Mouse (Mus musculus) MEL (cell line): ENCODE data around the gene Plxnc1. TPM values are rescaled to one million over a fixed set of nuclear protein-coding genes. Genes with fewer than 3 reads are reported as not detected.

Source experiments
- DNase-seq: peaks from one replicate; pipeline ENCODE4 v3.0.0; 2011; ENCODE audit warnings: low read depth, low spot score
- H3K27ac ChIP-seq: 2 replicates; pipeline ENCODE4 v1.5.1; 2012; ENCODE audit warnings: low read depth, mild to moderate bottlenecking, control low read depth, low read length, moderate library complexity; ENCODE audit not compliant: control insufficient read depth
- H3K27me3 ChIP-seq, 2 experiments: fragments of 150-350 bp in 1 of 2; sonication (generic) in 1 of 2; 2 replicates each; pipeline ENCODE4 v1.6.1; 2012; ENCODE audit warnings: low read length in 2 of 2, mild to moderate bottlenecking in 2 of 2, improper control_type of control experiment in 1 of 2, moderate library complexity in 1 of 2; ENCODE audit not compliant: insufficient read depth in 2 of 2, control insufficient read depth in 1 of 2
- H3K36me3 ChIP-seq, 2 experiments: 2 replicates each; pipeline ENCODE4 v1.6.1; 2012 to 2014; ENCODE audit warnings: low read length in 2 of 2, improper control_type of control experiment in 1 of 2, inconsistent platforms in 1 of 2, mild to moderate bottlenecking in 1 of 2; ENCODE audit not compliant: insufficient read depth in 2 of 2, control insufficient read depth in 1 of 2
- H3K4me1 ChIP-seq, 2 experiments: fragments of 150-350 bp in 1 of 2; sonication (generic) in 1 of 2; 2 replicates each; pipeline ENCODE4 v1.6.1; 2012; ENCODE audit warnings: low read length in 2 of 2, improper control_type of control experiment in 1 of 2, mild to moderate bottlenecking in 1 of 2; ENCODE audit not compliant: insufficient read depth in 2 of 2, control insufficient read depth in 1 of 2
- H3K4me3 ChIP-seq, 2 experiments: fragments of 150-350 bp in 1 of 2; sonication (generic) in 1 of 2; 2 replicates each; pipeline ENCODE4 v1.5.1; 2012; ENCODE audit warnings: low read depth in 2 of 2, low read length in 2 of 2, mild to moderate bottlenecking in 2 of 2, moderate library complexity in 2 of 2, control low read depth in 1 of 2, improper control_type of control experiment in 1 of 2; ENCODE audit not compliant: control insufficient read depth in 1 of 2, insufficient read depth in 1 of 2
- H3K79me2 ChIP-seq: 2 replicates; pipeline ENCODE4 v1.6.1; 2012; ENCODE audit warnings: mild to moderate bottlenecking, low read length, moderate library complexity; ENCODE audit not compliant: control insufficient read depth, poor library complexity, insufficient read depth
- H3K9ac ChIP-seq: 2 replicates; pipeline ENCODE4 v1.6.1; 2012; ENCODE audit warnings: low read depth, mild to moderate bottlenecking, control low read depth, low read length, moderate library complexity; ENCODE audit not compliant: control insufficient read depth, poor library complexity, severe bottlenecking
- H3K9me3 ChIP-seq: fragments of 150-350 bp; sonication (generic); replicated peaks from 2 replicates; pipeline ENCODE4 v1.6.1; 2012; ENCODE audit warnings: mild to moderate bottlenecking, low read length, improper control_type of control experiment, moderate library complexity; ENCODE audit not compliant: insufficient read depth
- BHLHE40 ChIP-seq: IDR thresholded peaks from 2 replicates; pipeline ENCODE4 v1.6.1; 2012; ENCODE audit warnings: low read depth, mild to moderate bottlenecking, inconsistent platforms, low read length, improper control_type of control experiment, borderline replicate concordance
- CHD2 ChIP-seq: IDR thresholded peaks from 2 replicates; pipeline ENCODE4 v1.6.1; 2011; ENCODE audit warnings: low read length, improper control_type of control experiment
- CTCF ChIP-seq, 3 experiments: IDR thresholded peaks in 2 of 3; conservative IDR thresholded peaks in 1 of 3; 2 replicates each; pipeline ENCODE4 v1.5.1; 2011 to 2012; ENCODE audit warnings: low read length in 3 of 3, low read depth in 2 of 3, mild to moderate bottlenecking in 2 of 3, improper control_type of control experiment in 1 of 3, inconsistent platforms in 1 of 3, mixed read lengths in 1 of 3, moderate library complexity in 1 of 3; ENCODE audit not compliant: control insufficient read depth in 1 of 3, insufficient read depth in 1 of 3, poor library complexity in 1 of 3, severe bottlenecking in 1 of 3
- EP300 ChIP-seq, 2 experiments: IDR thresholded peaks; 2 replicates each; pipeline ENCODE4 v1.6.1; 2011; ENCODE audit warnings: improper control_type of control experiment in 2 of 2, low read length in 2 of 2, low read depth in 1 of 2, mild to moderate bottlenecking in 1 of 2
- ETS1 ChIP-seq: IDR thresholded peaks from 2 replicates; pipeline ENCODE4 v1.6.1; 2012; ENCODE audit warnings: low read depth, mild to moderate bottlenecking, inconsistent platforms, low read length, improper control_type of control experiment, moderate library complexity
- JUND ChIP-seq: IDR thresholded peaks from 2 replicates; pipeline ENCODE4 v1.6.1; 2011; ENCODE audit warnings: low read depth, mild to moderate bottlenecking, improper control_type of control experiment, low read length
- KAT2A ChIP-seq: conservative IDR thresholded peaks from 2 replicates; pipeline ENCODE4 v1.6.1; 2012; ENCODE audit warnings: low read depth, low read length, improper control_type of control experiment, inconsistent platforms
- MAX ChIP-seq: IDR thresholded peaks from 2 replicates; pipeline ENCODE4 v1.6.1; 2011; ENCODE audit warnings: low read length, improper control_type of control experiment
- MXI1 ChIP-seq: IDR thresholded peaks from 2 replicates; pipeline ENCODE4 v1.6.1; 2011; ENCODE audit warnings: mild to moderate bottlenecking, low read depth, low read length, improper control_type of control experiment
- MYB ChIP-seq: IDR thresholded peaks from 2 replicates; pipeline ENCODE4 v1.6.1; 2011; ENCODE audit warnings: mild to moderate bottlenecking, low read depth, low read length, improper control_type of control experiment
- MYC ChIP-seq: IDR thresholded peaks from 2 replicates; pipeline ENCODE4 v1.6.1; 2011; ENCODE audit warnings: low read depth, mild to moderate bottlenecking, low read length, improper control_type of control experiment, moderate library complexity
- NELFE ChIP-seq: IDR thresholded peaks from 2 replicates; pipeline ENCODE4 v1.6.1; 2011; ENCODE audit warnings: low read depth, low read length, improper control_type of control experiment
- NRF1 ChIP-seq: IDR thresholded peaks from 2 replicates; pipeline ENCODE4 v1.6.1; 2014; ENCODE audit warnings: low read depth, mild to moderate bottlenecking, inconsistent platforms, low read length, improper control_type of control experiment, moderate library complexity; ENCODE audit not compliant: poor library complexity, insufficient read depth, severe bottlenecking
- POLR2A ChIP-seq, 2 experiments: IDR thresholded peaks; 2 replicates each; pipeline ENCODE4 v1.6.1; 2011 to 2012; ENCODE audit warnings: low read length in 2 of 2, mild to moderate bottlenecking in 2 of 2, control low read depth in 1 of 2, improper control_type of control experiment in 1 of 2, low read depth in 1 of 2, moderate library complexity in 1 of 2; ENCODE audit not compliant: control insufficient read depth in 1 of 2, insufficient read depth in 1 of 2, poor library complexity in 1 of 2
- POLR2AphosphoS2 ChIP-seq: IDR thresholded peaks from 2 replicates; pipeline ENCODE4 v1.6.1; 2011; ENCODE audit warnings: low read length, improper control_type of control experiment
- POLR2AphosphoS5 ChIP-seq: IDR thresholded peaks from 2 replicates; pipeline ENCODE4 v1.6.1; 2012; ENCODE audit warnings: low read depth, borderline replicate concordance, mild to moderate bottlenecking, inconsistent platforms, low read length, moderate library complexity, mixed read lengths
- RAD21 ChIP-seq: IDR thresholded peaks from 2 replicates; pipeline ENCODE4 v1.6.1; 2011; ENCODE audit warnings: mild to moderate bottlenecking, low read depth, low read length, improper control_type of control experiment
- RCOR1 ChIP-seq: IDR thresholded peaks from 2 replicates; pipeline ENCODE4 v1.6.1; 2012; ENCODE audit warnings: low read depth, mild to moderate bottlenecking, inconsistent platforms, low read length, improper control_type of control experiment
- SIN3A ChIP-seq: IDR thresholded peaks from 2 replicates; pipeline ENCODE4 v1.6.1; 2012; ENCODE audit warnings: low read length, improper control_type of control experiment, inconsistent platforms
- SMC3 ChIP-seq: IDR thresholded peaks from 2 replicates; pipeline ENCODE4 v1.6.1; 2011; ENCODE audit warnings: low read depth, low read length, improper control_type of control experiment
- TAL1 ChIP-seq: IDR thresholded peaks from 2 replicates; pipeline ENCODE4 v1.6.1; 2012; ENCODE audit warnings: mild to moderate bottlenecking, inconsistent platforms, low read length, moderate library complexity, mixed read lengths
- TBP ChIP-seq: IDR thresholded peaks from 2 replicates; pipeline ENCODE4 v1.8.0; 2011; ENCODE audit warnings: low read depth, low read length, improper control_type of control experiment
- TCF12 ChIP-seq: IDR thresholded peaks from 2 replicates; pipeline ENCODE4 v1.6.1; 2014; ENCODE audit warnings: low read depth, mild to moderate bottlenecking, inconsistent platforms, low read length, improper control_type of control experiment, moderate library complexity
- UBTF ChIP-seq: IDR thresholded peaks from 2 replicates; pipeline ENCODE4 v1.6.1; 2012; ENCODE audit warnings: low read depth, mild to moderate bottlenecking, inconsistent platforms, low read length, improper control_type of control experiment, moderate library complexity, borderline replicate concordance; ENCODE audit not compliant: insufficient read depth
- USF1 ChIP-seq: IDR thresholded peaks from 2 replicates; pipeline ENCODE4 v1.6.1; 2014; ENCODE audit warnings: low read depth, mild to moderate bottlenecking, inconsistent platforms, low read length, improper control_type of control experiment, moderate library complexity
- ZC3H11A ChIP-seq: IDR thresholded peaks from 2 replicates; pipeline ENCODE4 v1.6.1; 2012; ENCODE audit warnings: low read depth, mild to moderate bottlenecking, inconsistent platforms, low read length, improper control_type of control experiment
- ZKSCAN1 ChIP-seq: IDR thresholded peaks from 2 replicates; pipeline ENCODE4 v1.6.1; 2012; ENCODE audit warnings: low read depth, mild to moderate bottlenecking, inconsistent platforms, low read length, improper control_type of control experiment, moderate library complexity
- polyA plus RNA-seq, 2 experiments: library from polyadenylated mRNA; stranded (reverse) in 1 of 2; unstranded in 1 of 2; fragments of >175 nt in 1 of 2; fragments of >200 nt in 1 of 2; gene quantifications; 2 replicates each; pipeline versions ENCODE4 v1.2.1 to v1.2.4; 2012; ENCODE audit warnings: low replicate concordance in 2 of 2, low read depth in 1 of 2; ENCODE audit not compliant: insufficient read length in 2 of 2, insufficient read depth in 1 of 2, missing spikeins in 1 of 2
- total RNA-seq: library from RNA; depleted of rRNA; stranded (reverse); fragments of 300-350 nt; gene quantifications from 2 replicates; pipeline ENCODE4 v1.2.3, GENCODE M21; 2012

The Plxnc1 gene
- total and polyA plus RNA-seq, 3 experiments = 15.1 to 30.1 TPM; not detected in 1

DNA sequence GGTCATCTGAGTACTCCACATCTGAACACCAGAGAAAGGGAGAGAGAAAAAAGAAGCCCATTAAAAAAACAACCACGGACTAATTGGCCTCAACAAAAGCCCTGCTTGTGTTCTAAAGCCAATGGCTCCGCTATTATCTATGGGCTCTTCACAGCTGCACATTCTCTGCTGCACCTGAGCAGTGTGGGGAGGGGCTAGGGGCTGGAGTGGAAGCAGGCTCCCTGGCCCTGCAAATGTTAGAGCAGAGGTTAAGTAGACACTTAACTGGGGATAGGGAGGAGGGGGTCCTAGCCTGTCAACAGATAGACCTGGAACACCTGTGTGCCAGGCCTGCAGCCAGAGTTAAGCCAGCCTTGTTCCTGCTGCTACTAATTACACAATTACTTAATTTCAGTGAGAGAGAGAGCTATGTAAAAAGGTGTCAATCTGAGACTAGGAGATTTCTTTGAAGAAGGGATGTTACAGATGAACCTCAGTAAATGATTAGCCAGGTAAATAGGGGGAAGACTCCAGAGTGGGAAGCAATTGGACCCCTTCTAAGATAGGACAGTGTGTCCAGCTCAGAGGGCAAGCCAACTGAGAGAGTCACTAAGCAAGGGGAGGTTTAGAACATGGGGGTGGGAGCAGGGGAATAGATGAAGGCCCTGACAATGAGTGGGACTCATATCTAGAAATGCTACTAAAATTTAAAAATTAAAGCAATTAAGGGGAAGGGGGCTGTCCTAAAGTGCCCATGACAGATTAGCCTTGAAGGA lies 145.0 kb downstream of the Plxnc1 start:
- peaks cover 11 to 13% of the 10 kb centered on the region in 2 experiments for H3K36me3 ChIP-seq
- H3K4me3 ChIP-seq = no peak overlapping the region
- TF ChIP-seq SMC3 (no peak), RCOR1 (no peak), SIN3A (no peak), CHD2 (no peak), MAX (no peak), POLR2AphosphoS2 (no peak), RAD21 (no peak), EP300 (IDR thresholded peaks at IDR 0.05; ENCODE audit: low read depth in 1 of 2, low read length in 2 of 2) (no peak), JUND (no peak), TCF12 (no peak), NRF1 (no peak), POLR2AphosphoS5 (no peak), MXI1 (no peak), KAT2A (no peak), ZC3H11A (no peak), USF1 (no peak), UBTF (no peak)
- no peak overlapping the region for H3K27ac ChIP-seq
- H3K9ac ChIP-seq = no peak overlapping the region
- no peaks in the 10 kb centered on the region for H3K9me3 ChIP-seq
- no peaks in the 10 kb centered on the region for H3K79me2 ChIP-seq
- H3K27me3 ChIP-seq = no peaks in the 10 kb centered on the region
- no peak for DNase-seq
- H3K4me1 ChIP-seq = peaks cover 2 to 18% of the 10 kb centered on the region in 2 experiments; a peak in 3 of 4 replicates

DNA sequence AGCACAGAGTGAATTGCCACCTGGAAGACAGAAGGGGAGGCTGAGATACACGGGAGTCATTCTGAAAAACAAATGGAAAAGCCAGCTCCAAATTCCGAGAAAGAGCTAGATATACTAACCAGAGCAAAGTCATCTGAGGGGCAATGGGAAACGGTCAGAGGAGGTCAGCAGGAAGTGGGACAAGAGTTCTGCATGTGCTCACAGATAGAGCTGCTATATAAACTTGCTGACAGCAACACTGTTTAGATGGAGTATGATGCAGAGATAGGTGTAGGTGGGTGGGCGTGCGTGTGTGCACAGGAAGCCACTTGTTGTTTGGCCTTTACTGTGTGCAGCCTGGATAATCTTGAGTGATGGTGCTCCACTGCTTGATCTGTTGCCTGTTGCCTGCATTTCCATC lies 146.5 kb downstream of the Plxnc1 start:
- Histone ChIP-seq H3K27ac (no peak overlapping the region), H3K36me3 (peaks cover 14 to 16% of the 10 kb centered on the region in 2 experiments), H3K79me2 (no peaks in the 10 kb centered on the region), H3K4me1 (peaks cover 2 to 18% of the 10 kb centered on the region in 2 experiments; a peak in 3 of 4 replicates), H3K27me3 (no peaks in the 10 kb centered on the region), H3K4me3 (no peak overlapping the region)
- DNase-seq = no peak
- TF ChIP-seq USF1 (no peak), MYB (no peak), MAX (no peak), POLR2A (IDR thresholded peaks at IDR 0.05; ENCODE audit: control insufficient read depth in 1 of 2, insufficient read depth in 1 of 2, low read depth in 1 of 2, low read length in 2 of 2, poor library complexity in 1 of 2) (no peak), TCF12 (no peak), NRF1 (no peak), CTCF (IDR thresholded peaks at IDR 0.05 in 2 of 3, conservative IDR thresholded peaks at IDR 0.05 in 1 of 3; ENCODE audit: control insufficient read depth in 1 of 3, insufficient read depth in 1 of 3, low read depth in 2 of 3, low read length in 3 of 3, poor library complexity in 1 of 3, severe bottlenecking in 1 of 3) (no peak), UBTF (no peak), BHLHE40 (no peak), POLR2AphosphoS5 (no peak), ETS1 (no peak), CHD2 (no peak), MYC (no peak), TBP (no peak), KAT2A (no peak), TAL1 (no peak), RAD21 (no peak), NELFE (no peak), MXI1 (no peak), ZKSCAN1 (no peak)
- TF ChIP-seq, all 39 proteins: peak for 0
- Histone ChIP-seq H3K9ac (no peak overlapping the region), H3K9me3 (no peaks in the 10 kb centered on the region)
